Mouse (Mus musculus) liver, embryonic 16.5 days (tissue): Measurements from ENCODE around the gene Tppp. TPM values are rescaled to one million over a fixed set of nuclear protein-coding genes. Genes with fewer than 3 reads are reported as not detected.
A peak's percentile ranks its signal among the peaks of the same experiment; 100 is the strongest.

Source experiments
- ATAC-seq: fragments of 200-750 bp; cut with Nextera tagmentation; 2 replicates; pipeline ENCODE4 v1.8.0; 2017; ENCODE audit warnings: low read depth, mild to moderate bottlenecking, moderate number of reproducible peaks, moderate library complexity
- H3K27ac ChIP-seq: fragments of 300-500 bp; sonication (generic); 2 replicates; pipeline ENCODE4 v1.5.1; 2014; ENCODE audit warnings: mild to moderate bottlenecking, low read length
- H3K27me3 ChIP-seq: fragments of 300-500 bp; sonication (generic); 2 replicates; pipeline ENCODE4 v1.6.1; 2014; ENCODE audit warnings: low read depth, low read length, mixed read lengths; ENCODE audit not compliant: control insufficient read depth, insufficient read depth
- H3K36me3 ChIP-seq: fragments of 300-500 bp; sonication (generic); 2 replicates; pipeline ENCODE4 v1.6.1; 2014; ENCODE audit warnings: mild to moderate bottlenecking; ENCODE audit not compliant: control insufficient read depth, insufficient read depth
- H3K4me1 ChIP-seq: fragments of 300-500 bp; sonication (generic); 2 replicates; pipeline ENCODE4 v1.6.1; 2014; ENCODE audit warnings: low read depth, low read length, mixed read lengths; ENCODE audit not compliant: control insufficient read depth
- H3K4me2 ChIP-seq: fragments of 300-500 bp; sonication (generic); 2 replicates; pipeline ENCODE4 v1.6.1; 2014; ENCODE audit warnings: low read depth, low read length, mixed read lengths
- H3K4me3 ChIP-seq: fragments of 300-500 bp; sonication (generic); 2 replicates; pipeline ENCODE4 v1.5.1; 2014; ENCODE audit warnings: low read depth, mild to moderate bottlenecking, low read length
- H3K9ac ChIP-seq: fragments of 300-500 bp; sonication (generic); 2 replicates; pipeline ENCODE4 v1.6.1; 2014; ENCODE audit warnings: low read depth, low read length
- H3K9me3 ChIP-seq: fragments of 300-500 bp; sonication (generic); replicated peaks from 2 replicates; pipeline ENCODE4 v1.6.1; 2016; ENCODE audit warnings: low read length; ENCODE audit not compliant: control insufficient read depth
- WGBS: fragments of 180-500 bp; shearing (Covaris S2); extraction: QIAGEN DNeasy Blood & Tissue Kit; methylation state at CpG from one replicate; pipeline ENCODE4 v1.1.7; 2014; ENCODE audit not compliant: insufficient replicate concordance; 5-methylcytosine and 5-hydroxymethylcytosine counted together
- polyA plus RNA-seq: library from polyadenylated mRNA; unstranded; fragments of >200 nt; fragmentation: Nextera tagmentation; extraction: Ambion mirVana; gene quantifications from 2 replicates; pipeline ENCODE4 v1.2.1, GENCODE M21; 2015

Tppp gene
- polyA plus RNA-seq: 0.57 and 0.61 TPM in 2 replicates

GRCm38 (mm10) chr13:74008948-74009718, at the start of gene Tppp:
Gene Tppp, plus strand, starts transcription at chr13:74009407.
- WGBS: 1% methylated on average over 53 of the region's 56 CpGs
- peak; percentile 98 for ATAC-seq
- Histone ChIP-seq H3K36me3 (no peaks in the 10 kb centered on the region), H3K4me3 (peak within 1 kb of the TSS; percentile 58), H3K9me3 (no peaks in the 10 kb centered on the region), H3K27me3 (peaks cover 48% of the 10 kb centered on the region), H3K9ac (peak within 1 kb of the TSS; percentile 58), H3K27ac (no peak within 1 kb of the TSS), H3K4me2 (peak within 1 kb of the TSS; percentile 92), H3K4me1 (peaks cover 19% of the 10 kb centered on the region)

GRCm38 (mm10) chr13:73960117-73960652, 49.0 kb upstream of the Tppp start:
- H3K36me3 ChIP-seq: peaks cover 7% of the 10 kb centered on the region; the same call in 1 of the 2 replicates
- no peak overlapping the region for H3K4me3 ChIP-seq
- H3K27ac ChIP-seq: no peak overlapping the region
- H3K4me1 ChIP-seq: no peaks in the 10 kb centered on the region
- no peak for ATAC-seq
- no peak overlapping the region for H3K9ac ChIP-seq
- no peaks in the 10 kb centered on the region for H3K9me3 ChIP-seq
- WGBS: 80% methylated on average over 10 of the region's 10 CpGs
- no peaks in the 10 kb centered on the region for H3K27me3 ChIP-seq
- H3K4me2 ChIP-seq: no peak overlapping the region

- Histone ChIP-seq H3K9me3 (no peaks in the 10 kb centered on the region), H3K9ac (no peak overlapping the region), H3K4me2 (no peak overlapping the region), H3K4me3 (no peak overlapping the region), H3K27ac (no peak overlapping the region), H3K36me3 (peaks cover 2% of the 10 kb centered on the region; the same call in 1 of the 2 replicates), H3K4me1 (no peaks in the 10 kb centered on the region), H3K27me3 (no peaks in the 10 kb centered on the region)
- WGBS: 72% methylated on average over 4 of the region's 4 CpGs
- no peak for ATAC-seq
Observed at GRCm38 (mm10) chr13:73961177-73961576, 48.0 kb upstream of the Tppp start.

GRCm38 (mm10) chr13:73963551-73963950, 45.7 kb upstream of the Tppp start, which contains the start of gene Zdhhc11:
Gene Zdhhc11, plus strand, starts transcription at chr13:73963851.
- Histone ChIP-seq H3K36me3 (no peaks in the 10 kb centered on the region; the same call in 1 of the 2 replicates), H3K4me3 (no peak within 1 kb of the TSS), H3K27me3 (no peaks in the 10 kb centered on the region), H3K4me1 (no peaks in the 10 kb centered on the region), H3K9ac (no peak within 1 kb of the TSS), H3K27ac (no peak within 1 kb of the TSS), H3K9me3 (no peaks in the 10 kb centered on the region), H3K4me2 (no peak within 1 kb of the TSS)
- ATAC-seq: no peak
- 68% methylated on average over 5 of the region's 5 CpGs for WGBS

- peak overlapping the region; percentile 54 for H3K4me2 ChIP-seq
- H3K36me3 ChIP-seq: no peaks in the 10 kb centered on the region
- no peaks in the 10 kb centered on the region for H3K27me3 ChIP-seq
- WGBS: 13% methylated on average over 12 of the region's 12 CpGs
- H3K4me1 ChIP-seq: no peaks in the 10 kb centered on the region
- H3K4me3 ChIP-seq: 0 out of 2 replicates have a peak overlapping the region, but pooled peaks have one; percentile 10
- no peak overlapping the region for H3K27ac ChIP-seq
- no peaks in the 10 kb centered on the region for H3K9me3 ChIP-seq
- peak overlapping the region; percentile 13; the same call in 1 of the 2 replicates for H3K9ac ChIP-seq
- ATAC-seq: peak; percentile 69
Observed at GRCm38 (mm10) chr13:73970545-73971448, 38.4 kb upstream of the Tppp start.

GRCm38 (mm10) chr13:73974523-73974922, 34.7 kb upstream of the Tppp start:
- 56% methylated on average over 3 of the region's 3 CpGs for WGBS
- peaks cover 2% of the 10 kb centered on the region; the same call in 1 of the 2 replicates for H3K4me1 ChIP-seq
- H3K36me3 ChIP-seq: no peaks in the 10 kb centered on the region
- H3K9me3 ChIP-seq: no peaks in the 10 kb centered on the region
- no peak overlapping the region for H3K9ac ChIP-seq
- H3K27ac ChIP-seq: no peak overlapping the region
- H3K27me3 ChIP-seq: no peaks in the 10 kb centered on the region
- peak; percentile 72 for ATAC-seq
- H3K4me2 ChIP-seq: no peak overlapping the region
- no peak overlapping the region for H3K4me3 ChIP-seq

GRCm38 (mm10) chr13:73976935-73977334, 32.3 kb upstream of the Tppp start:
- Histone ChIP-seq H3K9ac (no peak overlapping the region), H3K4me3 (no peak overlapping the region), H3K4me2 (no peak overlapping the region), H3K4me1 (peaks cover 2% of the 10 kb centered on the region; the same call in 1 of the 2 replicates), H3K27ac (no peak overlapping the region), H3K27me3 (no peaks in the 10 kb centered on the region), H3K36me3 (no peaks in the 10 kb centered on the region), H3K9me3 (no peaks in the 10 kb centered on the region)
- ATAC-seq: peak; percentile 63
- WGBS: 53% methylated on average over 5 of the region's 5 CpGs

GRCm38 (mm10) chr13:73990325-73990724, 18.9 kb upstream of the Tppp start:
- WGBS: 38% methylated on average over 5 of the region's 5 CpGs
- H3K27ac ChIP-seq: peak overlapping the region; percentile 55; the same call in 1 of the 2 replicates
- H3K4me2 ChIP-seq: peak overlapping the region; percentile 22; the same call in 1 of the 2 replicates

More at GRCm38 (mm10) chr13:73990325-73990724, 18.9 kb upstream of the Tppp start:
- Histone ChIP-seq H3K9me3 (no peaks in the 10 kb centered on the region), H3K9ac (no peak overlapping the region), H3K36me3 (no peaks in the 10 kb centered on the region), H3K4me3 (no peak overlapping the region), H3K27me3 (no peaks in the 10 kb centered on the region), H3K4me1 (peaks cover 14% of the 10 kb centered on the region)
- ATAC-seq: peak; percentile 37
